Mouse (Mus musculus) urinary bladder, postnatal 25 days (tissue): ENCODE measurements around the gene Zzef1.
"Not testable (repeated sequence)": the region's sequence is repeated elsewhere in the genome, so short reads cannot be mapped to it uniquely, and the experiment has no call there.

Source experiments
- DNase-seq: peaks from one replicate; pipeline ENCODE4 v3.0.0; 2022; ENCODE audit warnings: low spot score

The Zzef1 gene

GRCm38 (mm10) chr11:72795455-72796295 lies at the start of gene Zzef1, which contains the start of gene Cyb5d2:
Gene Zzef1, plus strand, starts transcription at chr11:72796226.
Gene Cyb5d2, minus strand, starts transcription at chr11:72796142.
- DNase-seq, result peak; percentile 80

- no peak for DNase-seq
Measured at GRCm38 (mm10) chr11:72751956-72752355, 44.1 kb upstream of the Zzef1 start.

GRCm38 (mm10) chr11:72758316-72758715 lies 37.7 kb upstream of the Zzef1 start:
- no peak for DNase-seq

GRCm38 (mm10) chr11:72759581-72759980 lies 36.4 kb upstream of the Zzef1 start:
- no peak for DNase-seq

GRCm38 (mm10) chr11:72760781-72761180 lies 35.2 kb upstream of the Zzef1 start:
- DNase-seq, result no peak

GRCm38 (mm10) chr11:72764270-72764669 lies 31.8 kb upstream of the Zzef1 start:
- DNase-seq, result no peak

GRCm38 (mm10) chr11:72767716-72768115 lies 28.3 kb upstream of the Zzef1 start:
- no peak for DNase-seq

- no peak for DNase-seq
Measured at GRCm38 (mm10) chr11:72769061-72769460, 27.0 kb upstream of the Zzef1 start.

GRCm38 (mm10) chr11:72770324-72770723 lies 25.7 kb upstream of the Zzef1 start:
- DNase-seq, result no peak

GRCm38 (mm10) chr11:72770816-72771215 lies 25.2 kb upstream of the Zzef1 start:
- DNase-seq, result no peak

- no peak for DNase-seq
Measured at GRCm38 (mm10) chr11:72771461-72771860, 24.6 kb upstream of the Zzef1 start.

GRCm38 (mm10) chr11:72772611-72773010 lies 23.4 kb upstream of the Zzef1 start:
- not testable (repeated sequence) for DNase-seq

- DNase-seq, result no peak
Measured at GRCm38 (mm10) chr11:72778957-72779356, 17.1 kb upstream of the Zzef1 start.

GRCm38 (mm10) chr11:72782103-72782502 lies 13.9 kb upstream of the Zzef1 start:
- no peak for DNase-seq

GRCm38 (mm10) chr11:72782503-72782902 lies 13.5 kb upstream of the Zzef1 start:
- DNase-seq, result no peak

GRCm38 (mm10) chr11:72792033-72792432 lies 4.0 kb upstream of the Zzef1 start:
- DNase-seq, result no peak

- DNase-seq, result no peak
Measured at GRCm38 (mm10) chr11:72795149-72795454, 924 bp upstream of the Zzef1 start.

GRCm38 (mm10) chr11:72796296-72796687 lies 266 bp downstream of the Zzef1 start:
- DNase-seq, result no peak

GRCm38 (mm10) chr11:72796773-72797338 lies 830 bp downstream of the Zzef1 start:
- DNase-seq, result no peak

GRCm38 (mm10) chr11:72798112-72798511 lies 2.1 kb downstream of the Zzef1 start:
- no peak for DNase-seq

- DNase-seq, result no peak
Measured at GRCm38 (mm10) chr11:72801182-72801581, 5.2 kb downstream of the Zzef1 start.

- DNase-seq, result no peak
Measured at GRCm38 (mm10) chr11:72803038-72803437, 7.0 kb downstream of the Zzef1 start.

- no peak for DNase-seq
Measured at GRCm38 (mm10) chr11:72804586-72804985, 8.6 kb downstream of the Zzef1 start.

- DNase-seq, result no peak
Measured at GRCm38 (mm10) chr11:72805232-72805631, 9.2 kb downstream of the Zzef1 start.
